Mouse (Mus musculus) liver, postnatal 0 days (tissue): ENCODE data around the gene Srsf5. TPM values are rescaled to one million over a fixed set of nuclear protein-coding genes. Genes with fewer than 3 reads are reported as not detected.

Experiments used
- ATAC-seq: fragments of 200-750 bp; cut with Nextera tagmentation; 2 replicates; pipeline ENCODE4 v1.8.0; 2017; ENCODE audit warnings: mild to moderate bottlenecking, moderate library complexity
- DNase-seq: peaks from one replicate; pipeline ENCODE4 v3.0.0-alpha.2; 2016
- H3K27ac ChIP-seq: fragments of 300-500 bp; sonication (generic); 2 replicates; pipeline ENCODE4 v1.5.1; 2014; ENCODE audit warnings: antibody characterized with exemption, moderate library complexity, mild to moderate bottlenecking, low read depth
- H3K27me3 ChIP-seq: fragments of 300-500 bp; sonication (generic); 2 replicates; pipeline ENCODE4 v1.6.1; 2014; ENCODE audit warnings: low read length, control low read depth, mixed read lengths; ENCODE audit not compliant: insufficient read depth
- H3K36me3 ChIP-seq: fragments of 300-500 bp; sonication (generic); replicated peaks from 2 replicates; pipeline ENCODE4 v1.6.1; 2014; ENCODE audit warnings: mild to moderate bottlenecking, control low read depth, low read length, moderate library complexity, mixed read lengths; ENCODE audit not compliant: insufficient read depth
- H3K4me1 ChIP-seq: fragments of 300-500 bp; sonication (generic); 2 replicates; pipeline ENCODE4 v1.6.1; 2014; ENCODE audit warnings: antibody characterized with exemption, mild to moderate bottlenecking, control low read depth; ENCODE audit not compliant: insufficient read depth
- H3K4me2 ChIP-seq: fragments of 300-500 bp; sonication (generic); 2 replicates; pipeline ENCODE4 v1.6.1; 2014; ENCODE audit warnings: low read depth, mild to moderate bottlenecking, low read length, moderate library complexity, mixed read lengths
- H3K4me3 ChIP-seq: fragments of 300-500 bp; sonication (generic); 2 replicates; pipeline ENCODE4 v1.5.1; 2014; ENCODE audit warnings: low read depth, low read length
- H3K9ac ChIP-seq: fragments of 300-500 bp; sonication (generic); replicated peaks from 2 replicates; pipeline ENCODE4 v1.6.1; 2014; ENCODE audit warnings: mild to moderate bottlenecking, moderate library complexity
- H3K9me3 ChIP-seq: fragments of 300-500 bp; sonication (generic); 2 replicates; pipeline ENCODE4 v1.6.1; 2016; ENCODE audit warnings: mild to moderate bottlenecking, control low read depth, low read length, mixed read lengths
- CTCF ChIP-seq: sonication (generic); IDR thresholded peaks from 2 replicates; pipeline ENCODE4 v1.5.1; 2016; ENCODE audit warnings: antibody characterized with exemption, low read depth
- EP300 ChIP-seq: IDR thresholded peaks from 2 replicates; pipeline ENCODE4 v1.6.1; 2016; ENCODE audit warnings: antibody characterized with exemption, low read depth, mild to moderate bottlenecking
- WGBS: fragments of 180-500 bp; shearing (Covaris S2); extraction: QIAGEN DNeasy Blood & Tissue Kit; methylation state at CpG from one replicate; pipeline ENCODE4 v1.1.7; 2014; ENCODE audit not compliant: insufficient replicate concordance; 5-methylcytosine and 5-hydroxymethylcytosine counted together
- polyA plus RNA-seq: library from polyadenylated mRNA; unstranded; fragments of >200 nt; fragmentation: Nextera tagmentation; extraction: Ambion mirVana; gene quantifications from 2 replicates; pipeline ENCODE4 v1.2.1, GENCODE M21; 2015

Srsf5 gene
- polyA plus RNA-seq, 1 experiment from 2014 or later = 270 TPM

GRCm38 (mm10) chr12:80931402-80932140, 13.7 kb upstream of the Srsf5 start:
- Histone ChIP-seq H3K9ac (no peak overlapping the region), H3K27me3 (no peaks in the 10 kb centered on the region), H3K4me2 (no peak overlapping the region), H3K4me3 (no peak overlapping the region), H3K4me1 (peaks cover 22% of the 10 kb centered on the region), H3K27ac (peak overlapping the region; percentile 44; the same call in 1 of the 2 replicates), H3K36me3 (no peaks in the 10 kb centered on the region), H3K9me3 (no peaks in the 10 kb centered on the region)
- DNase-seq (no peak), ATAC-seq (no peak; the same call in 1 of the 2 replicates)
- no peak for TF ChIP-seq EP300
- no peak for TF ChIP-seq CTCF
- WGBS = 53% methylated on average over 3 of the region's 3 CpGs

- Histone ChIP-seq H3K9ac (no peak overlapping the region), H3K4me1 (peaks cover 27% of the 10 kb centered on the region), H3K27ac (no peak overlapping the region), H3K4me3 (no peak overlapping the region), H3K9me3 (no peaks in the 10 kb centered on the region), H3K4me2 (no peak overlapping the region), H3K36me3 (no peaks in the 10 kb centered on the region), H3K27me3 (no peaks in the 10 kb centered on the region)
- WGBS = 94% methylated on average over 1 of the region's 1 CpGs
- no peak for ATAC-seq
- TF ChIP-seq CTCF = no peak
- no peak for TF ChIP-seq EP300
- no peak for DNase-seq
These were observed 12.4 kb upstream of the Srsf5 start for GRCm38 (mm10) chr12:80932865-80933264.

GRCm38 (mm10) chr12:80936751-80937150, 8.6 kb upstream of the Srsf5 start:
- no peak for TF ChIP-seq EP300
- no peak for TF ChIP-seq CTCF
- Histone ChIP-seq H3K9ac (no peak overlapping the region), H3K9me3 (no peaks in the 10 kb centered on the region), H3K27me3 (no peaks in the 10 kb centered on the region), H3K4me2 (no peak overlapping the region), H3K36me3 (no peaks in the 10 kb centered on the region), H3K27ac (no peak overlapping the region), H3K4me1 (peaks cover 33% of the 10 kb centered on the region), H3K4me3 (no peak overlapping the region)
- WGBS = 85% methylated on average over 2 of the region's 2 CpGs
- DNase-seq (no peak), ATAC-seq (no peak)

- no peaks in the 10 kb centered on the region for H3K36me3 ChIP-seq
- H3K9me3 ChIP-seq = no peaks in the 10 kb centered on the region
- no peak overlapping the region for H3K4me2 ChIP-seq
- WGBS = 61% methylated on average over 9 of the region's 9 CpGs
- no peak overlapping the region for H3K9ac ChIP-seq
- H3K27me3 ChIP-seq = no peaks in the 10 kb centered on the region
- no peak overlapping the region for H3K4me3 ChIP-seq
- DNase-seq (no peak), ATAC-seq (no peak)
- H3K4me1 ChIP-seq = peaks cover 31% of the 10 kb centered on the region
- TF ChIP-seq CTCF (no peak), EP300 (no peak)
- H3K27ac ChIP-seq = no peak overlapping the region
These were observed 7.8 kb upstream of the Srsf5 start for GRCm38 (mm10) chr12:80937331-80938029.

- no peaks in the 10 kb centered on the region for H3K9me3 ChIP-seq
- peak overlapping the region; percentile 15; the same call in 1 of the 2 replicates for H3K4me2 ChIP-seq
- peak; percentile 76 for DNase-seq
- no peak overlapping the region for H3K4me3 ChIP-seq
- TF ChIP-seq CTCF (no peak), EP300 (0 out of 2 replicates have a peak, but pooled peaks have one; percentile 20)
- ATAC-seq = peak; percentile 17; the same call in 1 of the 2 replicates
- peak overlapping the region; percentile 82 for H3K27ac ChIP-seq
- H3K36me3 ChIP-seq = no peaks in the 10 kb centered on the region
- WGBS = 17% methylated on average over 5 of the region's 5 CpGs
- H3K4me1 ChIP-seq = peaks cover 37% of the 10 kb centered on the region
- peak overlapping the region; percentile 39; the same call in 1 of the 2 replicates for H3K9ac ChIP-seq
- no peaks in the 10 kb centered on the region for H3K27me3 ChIP-seq
These were observed 6.7 kb upstream of the Srsf5 start for GRCm38 (mm10) chr12:80938642-80939041.

GRCm38 (mm10) chr12:80939165-80939564, 6.1 kb upstream of the Srsf5 start:
- Histone ChIP-seq H3K36me3 (no peaks in the 10 kb centered on the region), H3K4me3 (no peak overlapping the region), H3K27me3 (no peaks in the 10 kb centered on the region), H3K4me2 (peak overlapping the region; percentile 15; the same call in 1 of the 2 replicates), H3K27ac (peak overlapping the region; percentile 82), H3K4me1 (peaks cover 43% of the 10 kb centered on the region), H3K9ac (peak overlapping the region; percentile 39; the same call in 1 of the 2 replicates), H3K9me3 (no peaks in the 10 kb centered on the region)
- DNase-seq (no peak), ATAC-seq (peak; percentile 2; the same call in 1 of the 2 replicates)
- 66% methylated on average over 4 of the region's 4 CpGs for WGBS
- no peak for TF ChIP-seq EP300
- TF ChIP-seq CTCF = no peak
